Mouse (Mus musculus) erythroblast, embryonic 14.5 days (primary cell): Measurements from ENCODE around the gene Tex21. TPM values are rescaled to one million over a fixed set of nuclear protein-coding genes. Genes with fewer than 3 reads are reported as not detected.

Source experiments
- H3K27me3 ChIP-seq: 2 replicates; pipeline ENCODE4 v1.6.1; 2012; ENCODE audit warnings: inconsistent platforms; ENCODE audit not compliant: control insufficient read depth
- H3K36me3 ChIP-seq: 2 replicates; pipeline ENCODE4 v1.6.1; 2012; ENCODE audit warnings: mild to moderate bottlenecking, inconsistent platforms; ENCODE audit not compliant: control insufficient read depth
- H3K4me1 ChIP-seq: 2 replicates; pipeline ENCODE4 v1.6.1; 2012; ENCODE audit warnings: inconsistent platforms; ENCODE audit not compliant: control insufficient read depth
- H3K4me3 ChIP-seq: replicated peaks from 2 replicates; pipeline ENCODE3; 2012; ENCODE audit warnings: moderate library complexity, mild to moderate bottlenecking, inconsistent platforms
- H3K9me3 ChIP-seq: 2 replicates; pipeline ENCODE4 v1.6.1; 2012; ENCODE audit warnings: low read length, inconsistent platforms, mixed read lengths; ENCODE audit not compliant: control insufficient read depth
- GATA1 ChIP-seq: IDR thresholded peaks from 2 replicates; pipeline ENCODE4 v1.6.1; 2012; ENCODE audit warnings: low read length, inconsistent platforms, mixed read lengths
- TAL1 ChIP-seq: IDR thresholded peaks from 3 replicates; pipeline ENCODE4 v1.6.1; 2012; ENCODE audit warnings: low read length, inconsistent platforms, mixed read lengths
- polyA plus RNA-seq: library from polyadenylated mRNA; stranded (reverse); fragments of >175 nt; gene quantifications from 2 replicates; pipeline ENCODE4 v1.2.3, GENCODE M21; 2012

Tex21 gene
- polyA plus RNA-seq, 1 experiment = not detected

DNA sequence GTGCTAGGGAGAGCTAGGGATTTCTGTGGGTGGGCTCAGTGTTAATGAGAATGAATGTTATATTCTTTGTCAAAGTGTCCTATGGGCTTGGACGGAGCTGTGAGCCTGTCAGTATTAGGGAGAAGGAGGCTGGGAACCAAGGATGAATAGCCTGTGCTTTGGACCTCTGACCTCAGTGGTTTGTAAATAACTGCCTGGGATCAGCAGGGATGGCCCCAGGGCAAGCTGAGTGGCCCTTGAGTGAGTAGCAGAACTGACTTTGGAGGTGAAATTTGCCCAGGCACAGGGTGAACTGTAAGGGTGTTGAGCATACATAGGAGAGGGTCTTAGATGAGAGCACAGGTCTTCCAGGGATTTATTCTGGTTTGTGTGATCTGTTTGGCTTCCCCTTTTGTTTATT is 17.3 kb upstream of the Tex21 start:
- Histone ChIP-seq H3K27me3 (no peaks in the 10 kb centered on the region), H3K4me3 (no peak overlapping the region), H3K4me1 (peaks cover 1% of the 10 kb centered on the region), H3K36me3 (peaks cover 47% of the 10 kb centered on the region), H3K9me3 (no peaks in the 10 kb centered on the region)
- TF ChIP-seq GATA1 = no peak
- no peak for TF ChIP-seq TAL1

DNA sequence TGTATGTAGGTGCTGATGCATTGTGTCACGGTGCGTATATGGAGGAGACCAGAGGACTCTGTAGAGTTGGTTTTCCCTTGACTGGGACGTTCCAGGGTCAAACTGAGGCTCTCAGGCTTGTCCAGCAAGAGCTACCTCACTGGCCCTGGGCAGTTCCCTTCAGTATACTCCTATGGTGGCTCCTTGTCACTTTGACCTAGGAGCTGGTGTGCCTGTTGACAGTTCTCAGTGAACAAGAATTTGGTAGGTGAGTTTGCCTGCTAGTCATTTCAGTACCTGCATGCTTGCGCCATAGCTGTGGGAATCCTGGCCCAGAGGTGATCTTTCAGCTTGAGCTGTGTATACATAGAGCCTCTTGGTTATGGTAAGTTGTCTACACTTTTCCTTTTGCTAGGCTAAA is 16.4 kb upstream of the Tex21 start:
- TF ChIP-seq GATA1 = no peak
- no peak for TF ChIP-seq TAL1
- Histone ChIP-seq H3K36me3 (peaks cover 38% of the 10 kb centered on the region), H3K27me3 (no peaks in the 10 kb centered on the region), H3K4me3 (no peak overlapping the region), H3K9me3 (no peaks in the 10 kb centered on the region), H3K4me1 (peaks cover 7% of the 10 kb centered on the region)

DNA sequence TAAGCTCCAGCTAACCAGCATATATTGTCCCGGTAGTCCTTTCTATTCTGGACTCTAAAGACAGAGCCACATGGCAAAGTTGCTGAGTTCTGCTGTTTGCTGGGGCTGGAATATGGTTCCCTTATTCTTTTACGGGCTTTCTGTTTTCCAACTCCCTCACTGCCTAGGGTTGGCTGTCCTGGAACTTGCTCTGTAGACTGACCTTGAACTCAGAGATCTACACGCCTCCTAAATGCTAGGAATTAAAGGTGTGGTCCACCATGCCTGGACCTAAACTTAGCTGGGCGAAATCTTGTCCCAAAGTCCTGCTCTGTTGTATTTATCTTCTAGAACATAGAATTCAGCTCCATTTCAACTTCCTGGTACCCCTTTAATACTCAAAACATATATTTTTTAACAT is 15.0 kb upstream of the Tex21 start:
- Histone ChIP-seq H3K4me1 (peaks cover 17% of the 10 kb centered on the region), H3K36me3 (peaks cover 29% of the 10 kb centered on the region), H3K27me3 (no peaks in the 10 kb centered on the region), H3K4me3 (no peak overlapping the region), H3K9me3 (no peaks in the 10 kb centered on the region)
- no peak for TF ChIP-seq GATA1
- no peak for TF ChIP-seq TAL1

DNA sequence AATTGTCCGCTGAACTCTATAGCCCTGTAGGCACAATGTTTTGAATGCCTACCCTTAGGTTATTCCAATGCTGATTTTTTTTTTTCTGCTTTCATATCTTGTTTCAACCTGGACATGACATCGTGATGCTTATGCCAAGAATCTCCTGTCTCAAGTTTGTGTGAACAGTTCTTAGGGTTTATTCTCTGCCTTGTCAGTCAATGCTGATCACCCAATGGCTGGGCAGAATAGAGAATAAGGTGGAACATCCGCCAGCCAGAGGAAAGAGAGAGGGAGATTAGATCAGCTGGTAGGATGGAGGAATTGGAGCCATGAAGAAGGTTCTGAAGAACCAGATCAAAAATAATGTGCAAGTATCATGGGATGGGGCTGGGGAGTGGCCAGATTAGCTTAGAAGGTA is 14.1 kb upstream of the Tex21 start:
- H3K4me3 ChIP-seq = no peak overlapping the region
- H3K36me3 ChIP-seq = peaks cover 24% of the 10 kb centered on the region
- peaks cover 26% of the 10 kb centered on the region for H3K4me1 ChIP-seq
- H3K9me3 ChIP-seq = no peaks in the 10 kb centered on the region
- no peaks in the 10 kb centered on the region for H3K27me3 ChIP-seq
- TF ChIP-seq TAL1 = no peak
- TF ChIP-seq GATA1 = no peak

DNA sequence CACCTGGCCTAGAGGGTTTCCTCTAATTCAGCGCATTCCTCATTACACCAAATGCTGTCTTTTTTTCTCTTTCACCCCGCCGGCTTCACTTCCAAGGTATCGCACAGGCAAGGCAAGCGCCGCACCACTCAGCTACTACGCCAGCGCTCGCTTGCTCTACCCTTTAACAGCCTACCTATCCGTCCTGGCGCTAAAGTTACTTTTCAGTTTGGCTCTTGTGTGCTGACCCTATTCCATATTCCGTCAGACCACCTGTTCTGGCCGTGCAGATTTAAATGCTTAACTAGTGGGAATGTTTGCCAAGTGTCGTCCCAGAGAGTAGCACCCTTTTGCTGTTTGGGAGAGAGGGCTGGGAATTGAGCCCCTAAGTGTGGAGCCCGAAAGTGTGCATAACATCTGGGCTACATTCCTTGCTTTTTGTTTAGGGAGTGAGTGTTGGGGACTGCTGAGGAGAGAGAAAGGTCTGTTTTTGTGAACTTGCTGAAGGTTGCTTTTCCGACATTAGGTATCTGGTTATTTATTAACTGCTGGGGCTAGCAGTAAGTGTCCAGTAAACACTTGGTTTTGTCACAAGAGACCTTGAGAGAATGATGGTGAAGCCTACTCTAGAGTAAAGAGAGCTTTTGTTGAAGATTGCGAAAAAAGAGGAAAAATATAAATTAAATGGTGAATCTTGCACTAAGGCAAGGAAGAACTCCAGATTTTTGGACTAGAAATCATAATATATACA is 9.7 kb upstream of the Tex21 start:
- H3K36me3 ChIP-seq = no peaks in the 10 kb centered on the region
- no peaks in the 10 kb centered on the region for H3K27me3 ChIP-seq
- H3K4me3 ChIP-seq = peak overlapping the region; percentile 71
- H3K4me1 ChIP-seq = peaks cover 44% of the 10 kb centered on the region
- no peaks in the 10 kb centered on the region for H3K9me3 ChIP-seq
- no peak for TF ChIP-seq GATA1

DNA sequence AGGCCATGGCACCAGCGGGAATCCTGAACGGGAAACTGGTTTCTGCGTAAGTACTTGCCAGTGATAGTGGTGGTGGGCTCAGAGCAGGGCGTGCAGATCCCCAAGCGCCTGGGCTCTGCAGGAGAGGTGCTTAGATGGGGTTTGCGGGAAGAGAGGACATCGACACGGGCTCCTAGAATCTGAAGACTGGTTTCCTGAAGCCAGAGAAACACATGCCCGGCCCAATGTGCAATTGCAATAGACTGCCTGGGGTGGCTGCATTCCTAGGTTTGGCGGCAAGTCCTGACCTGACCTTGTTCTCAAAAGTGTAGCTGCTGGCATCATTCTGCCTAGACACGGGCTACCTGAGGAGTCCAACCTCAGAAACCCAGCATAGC is 8.9 kb upstream of the Tex21 start:
- H3K4me1 ChIP-seq = peaks cover 44% of the 10 kb centered on the region
- TF ChIP-seq TAL1 = no peak
- TF ChIP-seq GATA1 = no peak

DNA sequence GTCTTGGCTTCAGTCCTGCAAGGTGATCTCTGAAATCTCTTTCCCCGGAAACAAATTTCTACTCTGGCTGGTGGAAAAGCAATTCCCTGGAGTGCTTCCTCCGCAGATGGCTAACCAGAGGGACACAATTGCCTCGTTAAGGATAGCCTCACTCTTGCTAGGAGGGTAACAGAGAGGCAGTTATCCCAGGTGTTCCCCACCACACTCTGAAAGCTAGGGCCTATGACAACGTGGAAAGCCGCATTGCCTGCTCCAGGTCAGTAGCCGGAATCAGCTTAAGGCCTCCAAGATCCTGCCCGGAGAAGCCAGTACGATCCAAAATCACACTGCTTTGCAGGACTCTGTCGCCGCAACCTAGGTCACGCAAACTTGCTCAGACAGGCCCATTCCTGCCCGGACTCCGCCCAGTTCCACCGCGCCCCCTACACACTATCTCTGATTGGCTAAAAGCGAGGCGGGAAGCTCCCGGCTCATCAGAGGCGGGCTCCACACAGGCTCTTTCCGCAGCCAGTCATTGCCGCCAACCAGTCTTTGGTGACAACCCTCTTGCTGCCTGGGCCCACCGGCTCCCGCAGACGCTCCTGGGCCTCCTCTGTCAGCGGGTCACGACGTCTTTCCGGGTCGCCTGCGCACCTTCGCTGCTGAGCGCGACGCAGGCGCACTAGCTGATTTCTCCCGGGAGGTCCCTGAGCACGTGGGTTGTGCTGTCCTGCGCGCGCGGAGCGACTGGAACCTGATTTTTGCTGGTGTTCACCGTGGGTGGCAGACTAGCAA is 8.4 kb upstream of the Tex21 start, which contains the start of gene Mthfd1:
Gene Mthfd1, plus strand, starts transcription at position 574 of the 774 bp plus-strand sequence.
- peak within 1 kb of the TSS; percentile 71 for H3K4me3 ChIP-seq
- no peaks in the 10 kb centered on the region for H3K36me3 ChIP-seq
- H3K4me1 ChIP-seq = peaks cover 44% of the 10 kb centered on the region
- no peaks in the 10 kb centered on the region for H3K27me3 ChIP-seq
- TF ChIP-seq GATA1 (no peak), TAL1 (no peak)
- no peaks in the 10 kb centered on the region for H3K9me3 ChIP-seq

More for the DNA sequence above, 8.9 kb upstream of the Tex21 start:
- no peaks in the 10 kb centered on the region for H3K9me3 ChIP-seq
- no peaks in the 10 kb centered on the region for H3K27me3 ChIP-seq
- H3K36me3 ChIP-seq = no peaks in the 10 kb centered on the region
- H3K4me3 ChIP-seq = peak overlapping the region; percentile 71

DNA sequence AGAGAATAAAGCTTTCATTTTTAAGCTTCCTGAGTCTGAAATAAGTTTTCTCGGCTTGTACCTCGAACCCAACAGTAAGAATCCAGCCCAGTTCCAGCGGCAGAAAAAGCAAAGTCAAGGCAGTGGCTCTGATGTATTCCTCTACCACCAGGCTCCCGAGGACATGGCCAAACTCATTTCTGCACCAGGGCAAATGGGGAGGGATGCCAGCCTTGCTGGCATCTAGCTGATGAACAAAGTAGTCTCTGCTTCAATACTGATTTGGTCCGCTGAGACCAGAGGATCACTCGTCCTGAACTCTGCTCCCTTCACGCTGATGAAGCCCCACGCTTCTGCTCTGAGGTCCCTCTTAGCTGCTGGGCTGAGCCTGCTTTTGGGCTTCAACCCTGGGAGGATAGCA is 7.4 kb upstream of the Tex21 start:
- Histone ChIP-seq H3K4me3 (no peak overlapping the region), H3K36me3 (no peaks in the 10 kb centered on the region), H3K9me3 (no peaks in the 10 kb centered on the region), H3K4me1 (peaks cover 42% of the 10 kb centered on the region), H3K27me3 (no peaks in the 10 kb centered on the region)
- TF ChIP-seq GATA1 (no peak), TAL1 (no peak)

DNA sequence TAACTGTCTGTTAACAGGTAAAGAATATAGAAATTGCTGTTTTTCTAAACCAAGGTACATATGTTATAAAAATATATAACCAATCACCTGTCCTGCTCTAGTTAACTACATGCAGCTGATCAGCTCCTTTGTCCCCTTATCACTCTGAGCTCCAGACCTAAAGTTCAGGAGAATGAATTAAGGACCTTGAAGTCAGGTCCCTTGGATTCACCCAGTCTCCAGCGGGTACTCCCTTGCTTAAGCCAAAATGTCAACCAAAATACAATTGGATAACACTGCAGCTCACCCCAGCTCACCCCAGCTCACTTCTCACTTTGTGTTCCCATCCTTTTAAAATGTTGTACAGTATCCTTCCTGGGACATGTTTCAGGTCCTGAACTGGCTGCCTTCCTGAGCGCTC is 7.0 kb upstream of the Tex21 start:
- no peaks in the 10 kb centered on the region for H3K27me3 ChIP-seq
- H3K4me3 ChIP-seq = no peak overlapping the region
- peaks cover 40% of the 10 kb centered on the region for H3K4me1 ChIP-seq
- H3K9me3 ChIP-seq = no peaks in the 10 kb centered on the region
- H3K36me3 ChIP-seq = no peaks in the 10 kb centered on the region
- TF ChIP-seq GATA1 (no peak), TAL1 (no peak)
